Mouse (Mus musculus) A20 (cell line): ENCODE results near the gene Socs4.
"Not testable (repeated sequence)": the region's sequence is repeated elsewhere in the genome, so short reads cannot be mapped to it uniquely, and the experiment has no call there.

ENCODE experiments used
- DNase-seq: peaks from one replicate; pipeline ENCODE4 v3.0.0-alpha.2; 2011; ENCODE audit warnings: low read depth, low spot score

Socs4 gene

GRCm38 (mm10) chr14:47286215-47286614 is 9.5 kb downstream of the Socs4 start:
- DNase-seq: no peak

DNA sequence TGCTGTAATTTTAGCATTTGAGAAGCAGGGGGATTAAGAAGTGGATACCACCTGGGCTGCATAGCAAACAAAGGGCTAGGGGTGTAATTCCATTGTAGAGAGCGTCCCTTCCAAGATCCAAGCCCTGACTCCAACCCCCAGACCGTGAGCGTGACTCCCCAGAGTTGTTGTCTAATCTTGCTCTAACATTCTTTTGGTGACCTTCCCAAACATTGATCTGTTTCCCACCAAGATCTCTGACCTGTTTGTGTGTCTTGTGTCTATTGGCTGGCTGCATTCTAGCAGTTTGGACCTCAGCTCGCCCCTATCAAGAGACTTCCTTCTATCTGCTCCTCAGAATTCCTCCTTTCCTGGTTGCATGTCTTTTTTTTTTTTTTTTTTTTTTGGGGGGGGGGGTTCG is 10.3 kb downstream of the Socs4 start:
- no peak for DNase-seq

GRCm38 (mm10) chr14:47291772-47292171 is 15.0 kb downstream of the Socs4 start:
- no peak for DNase-seq

DNA sequence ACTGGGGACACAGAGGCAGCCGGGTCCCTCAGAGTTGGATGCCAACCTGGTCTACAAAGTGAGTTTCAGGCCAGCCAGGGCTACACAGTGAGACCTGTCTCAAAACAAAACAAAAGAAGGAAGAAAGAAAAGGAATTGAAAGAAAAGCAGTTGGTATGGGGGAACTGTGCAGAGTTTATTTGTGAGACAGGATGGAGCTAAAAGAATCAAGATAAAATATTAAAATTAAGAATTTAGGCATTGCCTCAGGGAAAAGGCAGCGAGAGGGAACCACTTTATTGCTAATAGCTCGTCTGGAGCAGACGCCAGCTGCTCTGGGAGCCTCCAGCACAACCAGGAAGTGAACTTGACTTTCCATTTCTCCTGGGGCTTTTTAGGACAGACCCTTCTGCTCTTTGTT is 17.4 kb downstream of the Socs4 start:
- peak; percentile 75 for DNase-seq

DNA sequence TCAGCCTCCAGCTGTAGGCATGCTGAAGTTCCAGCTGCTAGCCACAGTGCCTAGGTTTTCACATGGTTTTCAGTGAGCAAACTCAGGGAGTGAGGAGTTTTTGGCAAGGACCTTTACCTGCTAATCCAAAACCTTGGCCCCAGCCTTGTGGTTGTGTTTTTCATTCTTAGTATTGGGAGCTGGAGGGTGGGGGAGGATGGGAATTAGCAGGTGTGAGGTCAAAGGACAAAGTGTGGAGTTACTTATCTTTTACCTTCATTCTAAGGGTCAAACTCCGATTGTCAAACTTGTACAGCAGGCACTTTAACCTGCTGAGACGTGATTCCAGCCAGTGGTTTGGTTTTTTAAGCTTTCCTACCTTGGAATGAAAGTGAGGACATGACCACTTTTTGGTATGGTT is 19.5 kb downstream of the Socs4 start:
- DNase-seq: no peak

GRCm38 (mm10) chr14:47297785-47298407 is 21.2 kb downstream of the Socs4 start, which contains the start of gene Mapk1ip1l:
TSS of gene Mapk1ip1l (plus strand) at chr14:47298266.
- peak; percentile 90 for DNase-seq

GRCm38 (mm10) chr14:47298408-47298792 is 21.7 kb downstream of the Socs4 start:
- no peak for DNase-seq

DNA sequence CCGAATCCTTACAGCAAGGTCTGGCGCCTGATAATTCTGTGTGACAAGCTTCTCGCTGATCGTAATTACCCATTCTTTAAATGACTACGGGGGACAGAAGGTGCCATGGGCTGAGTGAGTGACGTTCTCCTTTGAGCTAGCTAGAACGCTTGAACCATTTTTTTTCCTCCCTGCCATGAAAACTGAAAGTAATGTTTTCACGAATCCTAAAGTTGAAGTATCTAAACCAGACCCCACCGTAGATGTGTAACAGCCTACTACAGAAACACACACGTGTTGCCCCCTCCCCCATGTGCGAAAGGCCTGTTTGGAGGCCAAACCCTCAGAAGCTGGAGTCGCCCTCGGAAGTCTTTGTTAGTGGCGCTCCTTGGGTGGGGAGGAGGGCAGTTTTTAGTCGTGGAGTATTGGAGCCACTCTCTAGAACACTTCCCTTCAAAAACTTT is 22.1 kb downstream of the Socs4 start:
- peak; percentile 57 for DNase-seq

- no peak for DNase-seq
Observed at GRCm38 (mm10) chr14:47302885-47303680, 26.4 kb downstream of the Socs4 start.

GRCm38 (mm10) chr14:47304814-47305405 is 28.2 kb downstream of the Socs4 start:
- DNase-seq: no peak

DNA sequence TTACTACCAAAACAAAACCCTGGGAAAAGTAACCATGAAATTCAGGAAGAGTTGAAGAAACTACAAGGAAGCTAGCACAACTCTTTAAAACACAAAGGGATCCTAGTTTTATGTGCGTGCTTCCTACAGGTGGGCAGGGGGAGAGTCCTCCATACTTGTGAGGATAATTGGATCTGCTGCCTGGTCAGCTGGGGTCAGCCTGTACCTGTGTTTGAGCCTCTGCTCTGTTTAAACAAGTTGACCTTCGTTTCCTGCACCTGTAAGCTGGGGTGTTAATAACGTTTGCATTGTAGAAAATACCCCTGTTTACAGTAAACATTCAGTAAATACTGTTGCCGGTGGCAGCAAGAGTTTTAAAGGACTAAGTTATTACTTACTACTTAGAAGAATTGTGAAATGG is 29.2 kb downstream of the Socs4 start:
- no peak for DNase-seq

DNA sequence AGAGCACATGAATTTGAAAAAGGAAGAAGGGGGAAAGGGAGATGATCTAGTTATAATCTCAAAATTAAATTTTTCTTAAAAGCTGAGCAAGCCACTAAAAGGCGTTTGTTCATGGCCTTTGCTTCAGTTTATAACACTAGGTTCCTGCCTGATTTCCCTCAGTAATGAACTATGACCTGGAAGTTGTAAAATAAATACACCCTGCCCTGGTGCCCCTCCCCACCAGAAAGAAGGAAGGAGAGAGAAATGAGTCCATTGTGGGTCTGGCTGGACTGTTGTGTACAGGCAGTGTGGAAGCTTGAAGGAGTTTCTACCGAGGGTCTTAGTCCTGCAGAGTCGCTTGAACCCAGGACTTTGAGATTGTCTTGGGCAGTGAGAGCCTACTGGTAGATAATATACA is 30.9 kb downstream of the Socs4 start:
- DNase-seq: no peak

DNA sequence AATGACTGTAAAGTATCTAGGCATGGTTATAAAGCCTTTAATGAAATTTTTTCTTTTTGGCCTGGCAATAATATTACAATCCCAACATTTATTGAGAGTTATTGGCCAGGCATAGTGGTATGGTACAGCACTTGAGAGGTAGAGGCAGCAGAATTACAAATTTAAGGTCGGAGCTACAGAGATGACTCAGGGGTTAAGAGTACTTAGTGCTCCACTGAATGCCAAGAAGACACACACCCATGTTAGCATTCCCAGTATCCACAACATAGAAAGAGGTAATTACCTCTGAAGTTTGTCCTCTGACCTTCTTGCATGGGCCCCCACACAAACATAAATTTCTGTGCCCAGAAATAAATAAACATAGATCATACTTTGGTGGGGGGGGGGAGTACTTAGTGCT is 32.3 kb downstream of the Socs4 start:
- no peak for DNase-seq

DNA sequence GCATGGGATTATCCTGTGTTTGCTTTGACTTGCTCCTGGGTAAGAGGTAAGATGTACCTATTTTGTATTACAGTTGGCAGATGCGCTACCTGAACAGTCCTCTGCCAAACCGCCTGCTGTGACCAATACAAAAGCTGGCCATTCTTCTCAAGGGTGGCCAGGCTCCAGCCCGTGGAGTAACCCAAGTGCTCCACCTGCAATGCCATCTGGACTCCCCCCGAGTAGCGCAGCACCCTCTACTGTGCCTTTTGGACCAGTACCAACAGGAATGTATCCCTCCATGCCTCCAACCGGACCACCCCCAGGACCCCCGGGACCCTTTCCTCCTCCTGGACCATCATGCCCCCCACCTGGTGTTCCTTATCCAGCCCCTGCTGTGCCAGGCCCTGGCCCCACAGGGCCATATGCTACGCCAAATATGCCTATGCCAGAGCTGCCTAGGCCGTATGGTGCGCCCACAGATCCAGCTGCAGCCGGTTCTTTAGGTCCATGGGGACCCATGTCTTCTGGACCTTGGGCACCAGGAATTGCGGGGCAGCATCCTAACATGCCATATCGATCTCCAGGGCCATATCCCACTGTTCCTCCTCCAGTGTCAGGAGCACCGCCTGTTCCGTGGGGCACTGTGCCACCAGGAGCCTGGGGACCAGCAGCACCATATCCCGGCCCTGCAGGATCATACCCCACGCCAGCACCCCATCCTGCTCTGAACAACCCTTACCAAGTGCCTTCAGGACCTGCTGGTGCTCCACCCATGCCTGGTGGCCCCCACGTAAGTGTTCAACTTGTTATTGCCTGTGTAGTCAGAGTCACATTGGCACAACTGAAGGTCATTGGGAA is 33.8 kb downstream of the Socs4 start:
- no peak for DNase-seq

- no peak for DNase-seq
Observed at GRCm38 (mm10) chr14:47319362-47319761, 42.6 kb downstream of the Socs4 start.

DNA sequence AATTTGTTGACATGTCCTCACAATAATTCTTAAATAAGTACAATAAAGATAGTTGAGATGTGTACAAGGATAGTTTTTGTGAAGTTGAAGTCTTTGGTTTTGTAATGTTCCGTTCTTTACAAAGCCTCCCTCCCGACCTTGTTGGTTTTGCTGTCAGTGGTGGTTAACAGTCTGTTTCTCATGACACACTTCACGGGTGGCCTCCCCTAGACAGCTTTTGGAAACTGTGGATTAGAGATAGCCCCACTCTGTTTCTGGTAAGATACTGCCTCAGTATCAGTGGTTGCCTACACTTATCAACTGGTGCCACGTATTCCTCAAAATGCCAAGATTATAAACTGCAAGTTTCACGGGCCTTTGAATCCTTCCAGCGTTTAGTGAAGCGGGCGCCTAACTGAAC is 44.9 kb downstream of the Socs4 start:
- not testable (repeated sequence) for DNase-seq

DNA sequence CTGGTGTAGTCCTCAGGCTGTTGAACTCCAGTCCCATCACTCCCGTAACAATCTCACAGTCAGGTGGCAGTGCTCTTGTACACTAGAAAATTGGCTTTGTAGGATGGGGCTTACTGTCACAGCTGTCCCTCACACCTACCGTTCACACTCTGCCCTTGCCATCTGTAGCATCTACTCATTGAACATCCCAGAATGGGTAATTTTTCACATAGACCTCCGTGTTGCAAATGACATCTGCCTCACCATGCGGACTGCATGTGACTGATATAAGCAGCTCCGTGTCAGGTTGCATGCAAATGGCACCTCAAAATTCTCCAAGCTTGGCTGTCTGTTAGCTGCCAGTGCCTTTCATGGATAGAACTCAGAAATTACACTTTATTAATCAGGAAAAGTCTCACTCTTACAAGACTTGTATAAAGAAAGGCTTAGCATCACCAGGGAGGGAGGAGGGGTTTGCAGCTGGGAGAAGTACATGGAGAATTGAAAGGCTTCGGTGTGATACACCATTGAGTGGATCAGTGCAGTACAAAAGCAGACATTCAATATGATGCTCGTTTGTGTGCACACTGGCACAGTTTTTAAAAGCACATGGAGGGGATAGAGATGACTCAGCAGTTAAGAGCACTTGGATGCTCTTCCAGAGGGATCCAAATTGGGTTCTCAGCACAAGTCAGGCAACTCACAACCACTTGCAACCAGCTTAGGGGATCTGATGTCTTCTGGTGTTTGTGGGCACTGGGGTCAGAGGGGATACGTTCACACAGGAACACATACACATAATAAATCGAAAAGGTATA is 49.4 kb downstream of the Socs4 start:
- DNase-seq: no peak

- DNase-seq: no peak
Observed at GRCm38 (mm10) chr14:47327347-47327746, 50.6 kb downstream of the Socs4 start.

DNA sequence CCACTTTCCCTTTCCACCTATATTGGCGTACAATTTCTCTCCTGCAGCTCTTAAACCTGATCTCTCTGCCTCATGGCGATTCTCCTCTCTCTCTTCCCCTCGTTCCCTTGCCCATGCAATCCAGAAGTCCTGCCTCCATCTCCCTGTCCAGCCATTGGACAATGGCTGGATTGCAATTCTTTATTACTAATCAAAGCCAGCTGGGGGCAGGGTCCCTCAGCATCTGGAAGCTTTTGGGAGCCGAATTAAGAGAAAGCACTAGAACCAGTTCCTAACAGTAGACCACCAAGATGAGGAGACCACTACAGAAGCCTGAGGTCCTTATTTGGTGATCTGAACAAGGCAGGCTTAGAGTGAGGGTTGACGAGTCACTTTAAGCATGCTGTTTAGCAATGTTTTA is 55.2 kb downstream of the Socs4 start:
- DNase-seq: no peak

GRCm38 (mm10) chr14:47334819-47335218 is 58.1 kb downstream of the Socs4 start:
- DNase-seq: peak; percentile 60

- DNase-seq: no peak
Observed at GRCm38 (mm10) chr14:47335300-47335699, 58.6 kb downstream of the Socs4 start.
